Mouse (Mus musculus) layer of hippocampus, postnatal 14 days (tissue): ENCODE results near the gene Polr2e. TPM values are rescaled to one million over a fixed set of nuclear protein-coding genes. Genes with fewer than 3 reads are reported as not detected.

Source experiments
- DNase-seq, 2 experiments: peaks; one replicate each; pipeline ENCODE4 v3.0.0; 2021 to 2022; ENCODE audit warnings: low spot score in 2 of 2, mixed read lengths in 1 of 2
- long read RNA-seq, 2 experiments: library from polyadenylated mRNA; stranded (forward); transcript quantifications; one replicate each; pipeline ENCODE4 v2.0.0; 2021
- total RNA-seq, 2 experiments: library from RNA; stranded (reverse); gene quantifications; 2 replicates each; pipeline ENCODE4 v1.2.3; 2021

The Polr2e gene
- 10 to 100 TPM; 74.1 to 74.3 TPM for total RNA-seq
- long read RNA-seq, experiment 1, transcript Polr2e-201 (7 exons, 1,148 nt), result major isoform, 75 of 84 reads
- long read RNA-seq, experiment 1, partial matches to known transcripts, result 5 of 84 reads
- long read RNA-seq, experiment 1, other reads (novel, unspliced or antisense), result 1 of 84 reads
- long read RNA-seq, experiment 2, transcript Polr2e-201 (7 exons, 1,148 nt), result major isoform, 128 of 141 reads
- long read RNA-seq, experiment 2, partial matches to known transcripts, result 7 of 141 reads
- long read RNA-seq, experiment 2, other reads (novel, unspliced or antisense), result 2 of 141 reads

DNA sequence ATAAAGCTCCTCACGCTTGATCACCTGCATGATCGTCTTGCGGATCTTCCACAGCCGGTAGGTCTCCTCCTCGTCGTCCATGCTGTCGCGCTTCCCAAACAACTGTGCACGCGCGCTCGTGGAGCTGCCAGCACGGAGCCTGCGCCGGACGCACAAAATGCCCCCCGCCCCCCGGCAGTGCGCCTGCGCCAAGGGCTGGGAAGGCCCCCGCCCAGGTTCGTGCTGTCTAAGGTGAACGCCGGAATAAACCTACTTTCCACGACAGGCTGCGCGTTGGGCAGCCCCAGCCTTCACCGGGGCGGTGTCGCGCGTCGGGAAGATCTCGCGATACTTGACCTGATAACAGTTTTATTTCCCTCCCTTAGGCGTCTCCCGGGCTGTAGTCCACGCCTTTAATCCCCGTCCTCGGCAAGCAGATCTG is at the start of gene Polr2e:
Gene Polr2e (minus strand): TSS at position 237 of the 421 bp plus-strand sequence.
- DNase-seq, result peak; percentile 96 to 99

DNA sequence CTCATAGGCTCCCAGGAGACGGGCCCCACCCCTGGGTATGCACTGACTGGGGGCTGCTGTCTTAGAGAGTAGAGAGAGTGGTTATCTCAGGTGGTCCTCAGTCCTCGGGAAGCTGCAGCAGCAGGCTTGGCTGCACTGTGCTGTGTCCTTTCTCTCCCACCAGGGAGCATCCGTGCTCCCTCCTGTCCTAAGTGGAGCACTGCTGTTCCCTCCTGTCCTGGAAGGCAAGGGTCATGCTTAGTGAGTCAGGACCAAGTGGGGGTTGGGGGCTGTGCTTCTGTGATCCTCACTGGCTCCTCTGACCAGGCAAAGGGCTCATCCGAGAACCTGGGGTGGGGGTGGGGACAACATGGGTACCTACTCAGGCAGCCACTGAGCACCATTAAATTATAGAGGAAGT is 49.6 kb upstream of the Polr2e start:
- no peak for DNase-seq

DNA sequence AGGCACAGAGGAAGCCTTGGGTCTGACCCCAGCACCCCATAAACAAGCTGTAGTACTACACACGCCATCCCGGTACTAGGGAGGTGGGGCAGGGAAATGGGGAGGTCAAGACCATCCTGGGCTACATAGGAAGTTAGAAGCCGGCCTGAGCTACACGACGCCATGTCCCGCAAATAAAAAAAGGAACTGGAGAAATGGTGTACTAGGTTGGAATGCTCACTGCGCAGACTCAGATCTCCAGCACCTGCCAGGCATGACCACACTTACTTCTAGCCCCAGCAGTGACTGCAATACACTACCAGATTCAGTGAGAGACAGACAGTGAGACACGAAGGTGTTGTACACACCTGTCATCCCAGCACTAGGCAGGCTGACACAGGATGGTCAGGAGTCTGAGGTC is 47.9 kb upstream of the Polr2e start:
- DNase-seq, result no peak

DNA sequence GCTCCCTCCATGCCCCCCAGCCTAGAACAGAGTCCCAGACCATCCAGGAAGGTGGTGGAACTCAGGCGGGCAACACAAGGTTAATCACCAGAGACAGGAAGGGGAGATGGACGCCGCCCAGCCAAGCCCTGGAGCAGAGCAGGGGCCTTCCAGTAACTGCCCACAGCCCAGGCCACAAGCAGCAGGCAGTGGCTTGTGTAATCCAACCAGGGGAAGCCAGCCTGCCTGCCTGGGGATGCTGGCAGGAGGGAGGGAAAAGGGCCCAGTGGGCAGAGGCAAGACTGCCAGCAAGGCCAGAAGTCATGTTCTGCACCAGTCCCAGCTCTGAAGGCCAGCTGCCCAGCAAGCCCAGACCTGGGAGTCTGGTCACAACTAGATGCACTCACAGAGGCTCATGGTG is 47.3 kb upstream of the Polr2e start:
- no peak for DNase-seq

DNA sequence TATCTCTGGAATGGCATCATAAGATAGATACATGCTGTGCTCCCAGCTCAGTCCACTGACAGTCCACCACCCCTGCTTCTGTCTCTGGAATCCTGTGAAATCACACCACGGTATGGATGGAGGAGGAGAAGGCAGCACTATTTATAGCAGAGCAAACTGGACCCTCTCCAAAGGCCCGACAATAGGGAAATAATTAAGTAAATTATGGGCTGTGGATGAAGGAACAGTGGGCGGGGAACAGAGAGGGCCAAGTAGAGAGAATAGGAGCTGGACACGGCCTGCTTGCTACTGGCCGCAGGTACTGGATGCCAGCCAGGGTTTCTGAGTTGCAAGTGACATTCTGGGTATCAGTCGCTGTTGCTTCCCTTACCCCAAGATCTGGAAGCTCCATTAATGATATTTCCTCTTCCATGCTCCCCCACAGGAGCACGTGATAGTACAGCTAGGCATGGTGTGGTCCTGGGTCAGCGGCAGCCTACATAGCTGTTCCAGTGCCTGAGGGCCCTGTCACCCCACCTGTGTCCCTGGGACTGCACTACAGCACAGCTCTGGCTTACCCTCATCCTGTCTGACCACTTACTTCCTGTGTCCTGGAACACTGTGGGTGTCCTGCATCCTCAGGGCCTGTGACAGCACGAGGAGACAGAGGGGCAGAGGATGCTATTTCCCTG is 45.4 kb upstream of the Polr2e start:
- peak in 1 of 2 experiments; percentile 21 for DNase-seq

DNA sequence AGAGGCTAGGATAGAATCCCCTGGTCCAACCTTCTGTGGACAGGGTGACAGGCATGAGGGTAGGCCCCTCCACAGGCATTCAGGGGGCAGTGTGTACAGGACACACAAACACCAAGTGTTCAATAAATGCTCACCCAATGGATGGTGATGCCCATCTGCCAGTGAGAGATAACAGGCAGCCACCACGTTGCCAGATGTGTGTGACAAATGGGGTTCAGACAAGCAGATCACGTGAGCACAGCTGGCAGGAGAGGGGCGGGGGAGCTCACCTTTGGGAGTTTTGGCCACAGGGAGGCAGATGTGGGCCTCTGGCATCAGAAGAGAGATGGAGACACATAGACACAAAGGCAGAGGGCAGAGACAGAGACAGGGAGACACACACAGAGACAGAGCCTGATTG is 41.5 kb upstream of the Polr2e start:
- no peak for DNase-seq

DNA sequence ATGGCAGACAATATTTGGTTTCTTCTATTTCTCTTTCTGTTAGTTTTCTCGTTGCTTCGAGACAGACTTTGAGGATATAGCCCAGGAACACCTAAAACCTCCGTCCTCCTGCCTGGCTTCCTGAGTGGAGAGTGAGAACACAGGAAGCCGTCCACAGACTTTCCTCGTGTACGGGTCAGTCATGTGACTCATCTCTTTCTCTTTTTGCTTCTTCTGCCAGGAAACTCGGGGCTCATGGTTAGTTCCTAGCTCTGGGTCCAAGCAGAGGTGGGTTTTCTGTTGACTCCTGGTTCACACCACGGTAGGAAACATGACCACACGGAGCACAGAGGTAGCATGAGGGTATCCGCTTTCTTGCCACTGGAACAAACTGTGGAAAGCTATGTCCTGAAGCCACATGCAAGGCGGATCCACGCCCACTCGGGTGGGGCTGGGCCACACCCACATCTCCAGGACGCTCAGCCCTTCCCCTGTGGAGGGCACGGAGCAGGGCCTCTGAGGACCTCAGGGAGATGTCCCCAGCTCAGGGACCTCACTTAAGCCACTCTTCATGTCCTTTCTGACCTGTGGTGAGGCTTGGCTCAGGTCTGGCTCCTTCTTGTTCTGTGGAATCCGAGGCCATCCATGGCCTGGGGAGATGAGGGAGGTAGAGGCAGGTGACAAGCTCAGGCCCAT is 40.9 kb upstream of the Polr2e start:
- no peak for DNase-seq

DNA sequence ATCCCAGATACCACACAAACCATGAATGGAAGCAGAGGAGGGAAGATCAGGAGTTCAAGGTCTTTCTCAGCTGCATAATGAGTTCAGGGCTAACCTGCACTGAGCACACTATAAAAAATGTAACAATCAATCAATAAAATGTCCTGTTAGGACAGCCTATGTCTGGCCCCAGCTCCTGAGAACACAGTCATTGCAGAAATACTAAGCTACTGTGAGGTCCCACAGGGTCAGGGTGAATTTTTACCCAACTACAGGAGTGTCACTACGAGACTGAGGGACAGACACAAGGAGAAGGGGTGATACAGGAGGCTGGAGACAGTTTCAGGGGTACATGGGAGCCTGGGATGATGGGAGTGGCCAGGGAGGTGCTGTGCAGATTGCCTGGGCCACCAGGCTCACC is 38.8 kb upstream of the Polr2e start:
- no peak for DNase-seq

DNA sequence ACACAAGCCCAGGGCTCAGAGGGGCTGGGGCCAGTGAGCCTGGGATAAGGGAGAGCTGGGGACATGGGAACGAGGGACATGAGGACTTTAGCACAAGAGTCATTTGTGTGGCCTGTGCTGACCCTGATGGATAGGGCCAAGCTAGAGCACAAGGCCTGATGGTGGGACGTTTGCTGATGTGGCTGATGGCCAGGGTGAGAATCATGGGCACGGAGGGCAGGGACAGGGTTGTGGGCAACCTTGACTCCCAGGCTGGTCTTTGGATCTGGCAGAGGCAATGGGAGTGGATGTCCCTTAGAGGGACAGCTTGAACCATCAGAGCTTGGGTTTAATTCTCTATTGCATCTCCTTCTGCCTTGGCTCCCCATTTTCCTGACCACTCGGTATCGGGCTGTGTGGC is 37.7 kb upstream of the Polr2e start:
- DNase-seq, result no peak

DNA sequence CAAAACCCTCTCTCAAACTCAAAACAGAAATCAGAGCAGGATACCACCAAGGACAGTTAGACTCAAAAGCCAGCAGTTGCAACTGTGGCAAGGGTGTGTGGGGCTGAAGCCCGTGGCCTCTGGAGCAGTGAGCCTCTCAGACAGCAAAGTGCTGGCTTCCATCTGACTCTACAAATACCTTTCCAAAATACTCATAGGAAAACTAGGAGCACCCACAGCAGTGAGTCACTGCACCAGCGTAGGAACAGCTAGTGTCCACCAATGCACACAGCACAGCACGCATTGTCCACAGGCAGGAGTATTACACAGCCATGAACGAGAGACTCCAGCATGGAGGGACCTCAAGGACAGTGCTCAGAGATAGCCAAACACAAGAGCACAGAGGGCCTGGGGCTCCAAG is 36.8 kb upstream of the Polr2e start:
- DNase-seq, result no peak

DNA sequence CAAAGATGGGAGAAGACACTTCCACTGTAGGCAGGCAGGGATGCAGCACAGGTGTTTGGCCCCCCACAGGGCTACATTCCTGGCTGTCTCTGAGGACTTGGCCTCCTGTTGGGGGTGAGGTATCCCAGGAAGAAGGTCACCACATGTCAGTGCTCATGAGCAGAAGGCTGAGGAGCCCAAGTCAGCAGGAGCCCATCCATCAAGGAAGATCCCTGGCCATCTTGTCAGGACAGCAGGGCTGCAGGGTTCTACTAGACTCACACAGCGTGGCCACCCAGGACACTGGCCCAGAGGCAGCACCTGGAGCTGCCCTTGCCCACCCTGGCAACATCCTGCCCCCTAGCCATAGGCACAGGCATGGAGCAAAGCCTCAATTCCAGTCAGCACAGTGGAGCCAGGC is 36.3 kb upstream of the Polr2e start:
- no peak for DNase-seq

DNA sequence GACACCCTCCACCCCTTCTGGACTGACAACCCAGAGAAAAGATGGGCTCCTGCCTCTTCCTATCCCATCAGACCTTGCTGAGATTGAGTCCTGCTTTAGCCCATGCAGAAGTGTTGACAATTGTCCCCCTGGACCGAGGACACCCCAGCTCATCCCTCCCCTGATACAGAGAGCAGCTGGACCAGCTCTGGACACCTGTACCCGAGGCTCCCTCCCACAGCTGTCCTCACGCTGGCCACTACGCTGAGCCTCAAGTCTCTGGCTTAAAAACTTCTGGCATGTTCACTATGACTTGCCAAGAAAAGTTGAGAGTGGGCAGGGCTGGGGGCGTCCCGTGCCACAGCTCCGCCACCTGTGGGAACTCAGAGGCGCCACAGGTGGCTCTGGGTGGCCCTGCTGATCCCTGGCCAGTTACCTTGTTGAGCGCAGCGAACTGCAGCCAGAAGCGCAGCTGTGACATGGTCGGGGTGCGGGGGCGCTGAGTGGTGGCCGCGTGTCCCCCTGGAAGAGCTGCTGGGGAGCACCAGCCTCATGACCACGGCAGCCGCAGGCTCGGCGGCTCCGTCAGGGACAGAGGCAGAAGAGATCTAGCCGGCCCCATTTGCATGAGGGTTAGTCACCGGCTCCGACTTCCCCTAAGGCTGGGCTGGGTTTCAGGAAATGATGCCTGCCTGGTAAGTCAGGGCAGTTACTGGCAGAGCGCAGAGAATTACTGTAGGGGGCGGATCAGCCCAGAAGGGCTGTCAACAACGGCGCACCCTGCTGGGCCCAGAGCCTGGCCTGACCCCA is 35.4 kb upstream of the Polr2e start:
- peak in 1 of 2 experiments; percentile 53 for DNase-seq

DNA sequence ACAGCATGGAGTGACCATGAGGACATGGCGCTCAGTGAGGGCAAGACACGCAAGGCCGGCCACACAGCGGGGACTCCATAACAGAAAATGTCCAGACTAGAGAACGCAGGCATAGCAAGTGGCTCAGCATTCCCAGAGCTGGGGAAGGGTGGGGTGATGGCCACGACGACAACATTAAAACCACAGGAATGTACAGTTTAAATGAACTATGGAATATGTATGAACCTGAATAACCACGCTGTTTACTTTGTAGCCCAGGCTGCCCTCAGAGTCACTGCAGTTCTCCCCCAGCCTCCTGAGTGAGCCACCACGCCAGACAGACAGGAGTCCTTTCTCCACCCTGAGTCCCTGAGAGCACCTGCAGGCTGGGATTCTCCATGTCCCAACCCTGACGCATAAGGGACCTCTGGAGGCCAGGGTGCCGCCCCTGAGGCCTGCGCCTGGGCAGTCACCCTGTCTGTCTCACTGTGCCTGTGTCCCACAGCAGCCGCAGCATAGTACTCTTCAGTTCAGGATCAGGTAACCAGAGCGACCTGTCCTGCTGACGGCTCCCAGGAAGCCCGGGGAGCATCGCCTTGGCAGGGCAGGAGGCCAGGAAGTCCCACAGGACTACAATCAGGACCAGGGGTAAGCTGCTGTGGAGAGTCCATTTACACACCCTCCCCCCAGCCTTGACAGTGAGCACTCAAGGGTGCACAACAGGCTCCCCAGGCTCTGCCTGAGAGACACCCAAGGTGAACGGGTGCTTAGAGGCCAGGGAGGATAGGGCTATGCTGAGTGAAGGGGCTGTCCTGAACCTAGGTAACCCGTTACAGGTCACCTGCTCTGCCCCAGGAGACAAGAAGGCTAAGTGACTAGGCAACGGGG is 33.3 kb upstream of the Polr2e start:
- DNase-seq, result no peak

DNA sequence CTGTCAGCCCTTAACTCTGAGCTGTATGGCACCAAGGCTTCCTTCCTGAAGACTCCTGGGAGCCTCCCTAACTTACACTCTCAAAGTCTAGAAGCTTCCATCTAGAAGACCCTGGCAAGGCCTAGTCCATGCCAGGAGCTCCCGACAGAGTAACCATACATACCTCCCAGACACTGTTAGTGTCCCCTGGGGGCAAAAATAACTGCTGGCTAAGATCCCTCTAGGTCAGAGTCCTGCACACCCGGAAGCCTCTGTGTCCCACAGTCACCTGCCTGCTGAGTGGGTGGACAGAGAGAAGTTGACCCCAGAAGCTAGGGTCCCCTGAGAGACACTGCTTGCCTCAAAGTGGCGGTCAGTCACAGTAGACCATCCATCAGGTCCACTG is 31.9 kb upstream of the Polr2e start:
- no peak for DNase-seq

DNA sequence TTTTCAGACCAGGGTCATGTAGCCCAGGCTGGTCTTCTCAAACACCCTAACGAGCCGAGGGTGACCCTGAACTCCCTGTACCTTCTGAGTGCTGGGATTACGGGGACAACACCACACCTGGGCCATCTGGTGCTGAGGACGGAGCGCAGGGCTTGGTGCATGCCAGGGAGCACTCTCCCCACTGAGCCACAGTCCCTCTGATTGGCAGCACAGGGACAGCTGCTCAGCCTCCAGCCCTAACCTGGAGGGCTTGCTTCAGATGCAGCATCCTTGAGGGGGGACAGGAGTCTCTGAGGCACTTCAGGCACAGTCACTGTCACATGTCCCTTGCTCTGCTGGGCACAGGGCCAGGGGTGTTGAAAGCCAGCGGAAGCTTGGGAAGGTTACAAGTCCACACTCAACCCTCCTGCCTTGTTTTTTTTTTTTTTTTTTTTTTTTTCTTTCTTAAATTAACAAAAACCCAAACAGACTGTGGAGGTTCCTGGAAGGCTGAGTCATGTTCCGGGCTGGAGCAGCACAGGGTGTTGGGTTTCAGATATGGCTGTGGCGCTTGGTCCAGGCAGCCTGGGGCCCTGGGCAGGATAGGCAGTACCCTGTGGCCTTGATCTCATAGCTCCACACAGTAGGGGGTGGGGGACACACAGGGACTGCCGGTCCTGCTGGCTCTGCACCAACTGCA is 31.4 kb upstream of the Polr2e start:
- peak in 1 of 2 experiments; percentile 59 for DNase-seq

DNA sequence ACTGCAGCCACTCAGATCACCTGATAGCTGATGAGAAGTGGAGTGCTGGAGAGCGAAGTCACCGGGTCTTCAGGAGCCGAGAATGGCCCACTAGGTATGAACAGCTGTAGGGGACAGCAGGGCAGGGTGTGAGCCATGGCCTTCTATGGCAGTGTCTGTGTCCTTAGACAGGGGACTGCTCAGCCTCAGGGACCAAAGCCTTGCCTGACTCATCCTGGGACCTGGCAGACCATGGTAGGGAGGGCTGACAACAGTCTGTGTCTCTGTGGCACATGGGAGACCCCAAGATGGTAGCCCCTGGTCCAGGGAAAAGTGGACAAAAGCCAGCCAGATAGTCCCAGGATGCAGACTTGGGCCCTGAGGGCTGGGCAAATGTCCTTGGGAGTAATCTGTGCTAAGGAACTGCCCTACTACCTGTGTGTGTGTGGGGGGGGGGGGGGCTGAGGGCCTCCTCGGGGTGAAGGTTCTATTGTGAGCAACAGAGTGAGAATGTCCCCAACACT is 30.4 kb upstream of the Polr2e start:
- DNase-seq, result no peak

DNA sequence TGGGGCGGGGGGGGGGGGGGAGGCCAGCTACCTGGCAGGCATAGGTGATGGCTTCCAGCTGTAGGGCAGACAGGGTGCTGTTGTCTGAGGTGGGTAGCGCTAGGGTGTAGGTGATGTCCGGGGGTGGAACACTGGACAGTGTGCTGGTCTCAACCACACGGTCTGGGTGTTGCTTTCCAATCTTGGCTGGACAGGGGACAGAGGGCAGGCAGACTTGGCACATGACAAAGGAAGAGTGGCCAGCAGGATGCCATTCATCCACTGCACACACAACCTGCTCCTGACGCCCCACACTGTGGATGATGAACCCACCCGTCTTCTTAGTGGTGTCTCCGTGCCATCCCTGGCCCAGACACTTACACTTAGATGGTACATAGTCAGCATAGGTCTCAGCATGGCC is 29.7 kb upstream of the Polr2e start:
- no peak for DNase-seq

DNA sequence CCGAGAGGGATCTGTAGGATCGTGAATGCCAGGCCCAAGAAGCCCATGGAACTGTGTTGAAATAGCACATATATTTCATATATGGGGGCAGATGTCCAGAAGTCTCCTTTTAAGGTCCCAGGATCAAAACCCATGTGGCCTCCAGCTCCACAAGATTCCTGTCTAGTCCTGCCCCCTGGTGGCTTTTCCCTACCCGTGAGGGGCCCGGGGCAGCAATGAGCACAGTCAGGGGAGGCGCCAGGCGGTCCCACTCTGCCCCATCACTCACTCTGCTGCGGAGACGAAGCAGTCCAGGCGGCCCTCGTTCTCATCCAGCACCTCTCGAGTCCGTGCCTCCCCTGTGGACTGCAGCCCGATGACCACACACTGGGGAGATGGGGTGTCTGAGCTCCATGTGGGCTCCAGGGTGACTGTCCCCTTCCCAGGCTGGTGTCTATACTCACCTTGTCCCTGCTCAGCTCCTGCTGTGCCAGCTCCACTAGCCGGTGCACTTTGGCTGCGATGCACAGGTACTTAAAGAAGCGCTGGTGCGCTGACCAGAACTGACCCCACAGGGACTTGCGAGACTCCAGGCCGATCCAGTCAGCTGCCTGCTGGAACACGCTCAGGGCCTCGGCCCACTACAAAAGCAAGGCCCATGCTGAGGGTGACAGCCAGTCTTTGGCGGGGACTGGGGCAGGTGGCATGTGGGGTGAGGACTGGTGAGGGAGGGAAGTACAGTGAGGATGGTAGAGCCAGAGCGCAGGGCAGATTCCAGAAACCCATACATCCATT is 24.5 kb upstream of the Polr2e start:
- no peak for DNase-seq

DNA sequence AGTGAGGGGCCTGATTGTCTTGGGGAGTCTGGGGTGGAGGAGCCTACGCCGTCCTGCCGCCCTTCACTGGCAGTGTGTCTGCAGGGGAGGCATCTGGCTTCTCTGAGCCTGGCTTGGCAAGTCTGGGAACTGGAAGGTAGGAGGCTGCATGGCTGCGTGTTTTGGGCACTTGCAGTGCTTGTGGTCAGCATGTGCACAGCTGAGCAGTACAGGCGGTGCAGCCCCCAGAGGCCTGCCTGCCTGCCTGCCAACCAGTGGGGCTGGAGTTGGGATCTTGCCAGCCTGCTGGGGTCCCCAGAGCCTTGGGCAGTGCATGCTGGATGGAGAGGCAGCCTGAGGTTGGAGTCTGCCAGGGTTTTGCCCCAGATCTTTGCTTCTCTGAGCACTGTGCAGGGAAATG is 23.5 kb upstream of the Polr2e start:
- DNase-seq, result peak in 1 of 2 experiments; percentile 40
